Mouse (Mus musculus): Measurements from ENCODE around the gene Anks3. TPM values are rescaled to one million over a fixed set of nuclear protein-coding genes. Genes with fewer than 3 reads are reported as not detected.

The Anks3 gene
- polyA plus RNA-seq, 1 experiment from 2014 or later, result 31.8 TPM

GRCm38 (mm10) chr16:4912907-4913782, 50.9 kb downstream of the Anks3 start:
- no peaks in the 10 kb centered on the region for H3K9me3 ChIP-seq (replicated peaks; ENCODE audit: control insufficient read depth, low read length)
- no peak overlapping the region for H3K4me3 ChIP-seq (ENCODE audit: low read depth, low read length)
- H3K36me3 ChIP-seq (ENCODE audit: control insufficient read depth, insufficient read depth, low read length), result peaks cover 16% of the 10 kb centered on the region
- peaks cover 5% of the 10 kb centered on the region; the same call in 1 of the 2 replicates for H3K4me1 ChIP-seq (ENCODE audit: control insufficient read depth, insufficient read depth, low read length)
- no peak overlapping the region for H3K4me2 ChIP-seq
- 0 out of 2 replicates have a peak overlapping the region, but pooled peaks have one; percentile 11 for H3K9ac ChIP-seq (ENCODE audit: low read depth, low read length)
- H3K27me3 ChIP-seq (ENCODE audit: control insufficient read depth, insufficient read depth, low read length), result no peaks in the 10 kb centered on the region
- 68% methylated on average over 11 of the region's 11 CpGs for WGBS (ENCODE audit: insufficient replicate concordance)
- ATAC-seq (replicated peaks; ENCODE audit: insufficient number of reproducible peaks, low FRiP score, low TSS enrichment), result no peak
- peak overlapping the region; percentile 36 for H3K27ac ChIP-seq (ENCODE audit: low read depth, low read length)

- Histone ChIP-seq H3K4me3 (ENCODE audit: low read depth, low read length) (no peak overlapping the region), H3K36me3 (ENCODE audit: control insufficient read depth, insufficient read depth, low read length) (peaks cover 18% of the 10 kb centered on the region), H3K9me3 (replicated peaks; ENCODE audit: control insufficient read depth, low read length) (no peaks in the 10 kb centered on the region), H3K27ac (ENCODE audit: low read depth, low read length) (no peak overlapping the region), H3K9ac (ENCODE audit: low read depth, low read length) (no peak overlapping the region), H3K4me1 (ENCODE audit: control insufficient read depth, insufficient read depth, low read length) (peaks cover 5% of the 10 kb centered on the region; the same call in 1 of the 2 replicates), H3K4me2 (no peak overlapping the region), H3K27me3 (ENCODE audit: control insufficient read depth, insufficient read depth, low read length) (no peaks in the 10 kb centered on the region)
- WGBS (ENCODE audit: insufficient replicate concordance), result 72% methylated on average over 10 of the region's 10 CpGs
- ATAC-seq (replicated peaks; ENCODE audit: insufficient number of reproducible peaks, low FRiP score, low TSS enrichment), result no peak
Observed at GRCm38 (mm10) chr16:4912074-4912648, 51.8 kb downstream of the Anks3 start.

- H3K36me3 ChIP-seq (ENCODE audit: control insufficient read depth, insufficient read depth, low read length), result peaks cover 13% of the 10 kb centered on the region
- no peak overlapping the region for H3K9ac ChIP-seq (ENCODE audit: low read depth, low read length)
- no peaks in the 10 kb centered on the region for H3K27me3 ChIP-seq (ENCODE audit: control insufficient read depth, insufficient read depth, low read length)
- H3K27ac ChIP-seq (ENCODE audit: low read depth, low read length), result no peak overlapping the region
- no peak for ATAC-seq (replicated peaks; ENCODE audit: insufficient number of reproducible peaks, low FRiP score, low TSS enrichment)
- no peak overlapping the region for H3K4me2 ChIP-seq
- peaks cover 5% of the 10 kb centered on the region; the same call in 1 of the 2 replicates for H3K4me1 ChIP-seq (ENCODE audit: control insufficient read depth, insufficient read depth, low read length)
- WGBS (ENCODE audit: insufficient replicate concordance), result 95% methylated on average over 8 of the region's 8 CpGs
- no peak overlapping the region for H3K4me3 ChIP-seq (ENCODE audit: low read depth, low read length)
- H3K9me3 ChIP-seq (replicated peaks; ENCODE audit: control insufficient read depth, low read length), result no peaks in the 10 kb centered on the region
Observed at GRCm38 (mm10) chr16:4910758-4911157, 53.2 kb downstream of the Anks3 start.

GRCm38 (mm10) chr16:4909745-4910144, 54.3 kb downstream of the Anks3 start:
- no peak for ATAC-seq (replicated peaks; ENCODE audit: insufficient number of reproducible peaks, low FRiP score, low TSS enrichment)

GRCm38 (mm10) chr16:4907972-4908371, 56.0 kb downstream of the Anks3 start:
- Histone ChIP-seq H3K27ac (ENCODE audit: low read depth, low read length) (no peak overlapping the region), H3K4me2 (no peak overlapping the region), H3K4me1 (ENCODE audit: control insufficient read depth, insufficient read depth, low read length) (peaks cover 2% of the 10 kb centered on the region; the same call in 1 of the 2 replicates), H3K9me3 (replicated peaks; ENCODE audit: control insufficient read depth, low read length) (no peaks in the 10 kb centered on the region), H3K9ac (ENCODE audit: low read depth, low read length) (no peak overlapping the region), H3K4me3 (ENCODE audit: low read depth, low read length) (no peak overlapping the region), H3K27me3 (ENCODE audit: control insufficient read depth, insufficient read depth, low read length) (no peaks in the 10 kb centered on the region), H3K36me3 (ENCODE audit: control insufficient read depth, insufficient read depth, low read length) (peaks cover 5% of the 10 kb centered on the region; the same call in 1 of the 2 replicates)
- no peak for ATAC-seq (replicated peaks; ENCODE audit: insufficient number of reproducible peaks, low FRiP score, low TSS enrichment)
- WGBS (ENCODE audit: insufficient replicate concordance), result 55% methylated on average over 4 of the region's 5 CpGs

More at GRCm38 (mm10) chr16:4909745-4910144, 54.3 kb downstream of the Anks3 start:
- Histone ChIP-seq H3K27ac (ENCODE audit: low read depth, low read length) (no peak overlapping the region), H3K4me2 (no peak overlapping the region), H3K4me3 (ENCODE audit: low read depth, low read length) (no peak overlapping the region), H3K4me1 (ENCODE audit: control insufficient read depth, insufficient read depth, low read length) (peaks cover 8% of the 10 kb centered on the region), H3K9ac (ENCODE audit: low read depth, low read length) (no peak overlapping the region), H3K36me3 (ENCODE audit: control insufficient read depth, insufficient read depth, low read length) (peaks cover 13% of the 10 kb centered on the region), H3K9me3 (replicated peaks; ENCODE audit: control insufficient read depth, low read length) (no peaks in the 10 kb centered on the region), H3K27me3 (ENCODE audit: control insufficient read depth, insufficient read depth, low read length) (no peaks in the 10 kb centered on the region)
- WGBS (ENCODE audit: insufficient replicate concordance), result 99% methylated on average over 2 of the region's 2 CpGs

GRCm38 (mm10) chr16:4907386-4907785, 56.6 kb downstream of the Anks3 start:
- WGBS (ENCODE audit: insufficient replicate concordance), result 61% methylated on average over 2 of the region's 2 CpGs
- H3K4me3 ChIP-seq (ENCODE audit: low read depth, low read length), result no peak overlapping the region
- no peaks in the 10 kb centered on the region for H3K27me3 ChIP-seq (ENCODE audit: control insufficient read depth, insufficient read depth, low read length)
- no peaks in the 10 kb centered on the region for H3K9me3 ChIP-seq (replicated peaks; ENCODE audit: control insufficient read depth, low read length)
- peaks cover 2% of the 10 kb centered on the region; the same call in 1 of the 2 replicates for H3K4me1 ChIP-seq (ENCODE audit: control insufficient read depth, insufficient read depth, low read length)
- no peak overlapping the region for H3K9ac ChIP-seq (ENCODE audit: low read depth, low read length)
- H3K27ac ChIP-seq (ENCODE audit: low read depth, low read length), result no peak overlapping the region
- ATAC-seq (replicated peaks; ENCODE audit: insufficient number of reproducible peaks, low FRiP score, low TSS enrichment), result no peak
- H3K36me3 ChIP-seq (ENCODE audit: control insufficient read depth, insufficient read depth, low read length), result peaks cover 5% of the 10 kb centered on the region; the same call in 1 of the 2 replicates
- H3K4me2 ChIP-seq, result no peak overlapping the region

- Histone ChIP-seq H3K4me3 (ENCODE audit: low read depth, low read length) (no peak overlapping the region), H3K36me3 (ENCODE audit: control insufficient read depth, insufficient read depth, low read length) (peaks cover 3% of the 10 kb centered on the region; the same call in 1 of the 2 replicates), H3K4me1 (ENCODE audit: control insufficient read depth, insufficient read depth, low read length) (peaks cover 2% of the 10 kb centered on the region; the same call in 1 of the 2 replicates), H3K9me3 (replicated peaks; ENCODE audit: control insufficient read depth, low read length) (no peaks in the 10 kb centered on the region), H3K9ac (ENCODE audit: low read depth, low read length) (no peak overlapping the region), H3K27me3 (ENCODE audit: control insufficient read depth, insufficient read depth, low read length) (no peaks in the 10 kb centered on the region), H3K27ac (ENCODE audit: low read depth, low read length) (no peak overlapping the region), H3K4me2 (no peak overlapping the region)
- ATAC-seq (replicated peaks; ENCODE audit: insufficient number of reproducible peaks, low FRiP score, low TSS enrichment), result no peak
Observed at GRCm38 (mm10) chr16:4906559-4906958, 57.4 kb downstream of the Anks3 start.

GRCm38 (mm10) chr16:4905591-4905990, 58.4 kb downstream of the Anks3 start:
- no peak overlapping the region for H3K27ac ChIP-seq (ENCODE audit: low read depth, low read length)
- H3K9me3 ChIP-seq (replicated peaks; ENCODE audit: control insufficient read depth, low read length), result no peaks in the 10 kb centered on the region
- H3K4me1 ChIP-seq (ENCODE audit: control insufficient read depth, insufficient read depth, low read length), result peaks cover 2% of the 10 kb centered on the region; the same call in 1 of the 2 replicates
- WGBS (ENCODE audit: insufficient replicate concordance), result 21% methylated on average over 1 of the region's 1 CpGs
- H3K27me3 ChIP-seq (ENCODE audit: control insufficient read depth, insufficient read depth, low read length), result no peaks in the 10 kb centered on the region
- no peak overlapping the region for H3K4me3 ChIP-seq (ENCODE audit: low read depth, low read length)
- ATAC-seq (replicated peaks; ENCODE audit: insufficient number of reproducible peaks, low FRiP score, low TSS enrichment), result no peak
- H3K4me2 ChIP-seq, result no peak overlapping the region
- H3K9ac ChIP-seq (ENCODE audit: low read depth, low read length), result no peak overlapping the region
- peaks cover 3% of the 10 kb centered on the region; the same call in 1 of the 2 replicates for H3K36me3 ChIP-seq (ENCODE audit: control insufficient read depth, insufficient read depth, low read length)
